Mouse (Mus musculus): Measurements from ENCODE around the gene Cux2.
A peak's percentile ranks its signal among the peaks of the same experiment; 100 is the strongest.

Gene Cux2

GRCm38 (mm10) chr5:122059060-122060017, 9.4 kb upstream of the Cux2 start:
- peak; percentile 88 for DNase-seq

DNA sequence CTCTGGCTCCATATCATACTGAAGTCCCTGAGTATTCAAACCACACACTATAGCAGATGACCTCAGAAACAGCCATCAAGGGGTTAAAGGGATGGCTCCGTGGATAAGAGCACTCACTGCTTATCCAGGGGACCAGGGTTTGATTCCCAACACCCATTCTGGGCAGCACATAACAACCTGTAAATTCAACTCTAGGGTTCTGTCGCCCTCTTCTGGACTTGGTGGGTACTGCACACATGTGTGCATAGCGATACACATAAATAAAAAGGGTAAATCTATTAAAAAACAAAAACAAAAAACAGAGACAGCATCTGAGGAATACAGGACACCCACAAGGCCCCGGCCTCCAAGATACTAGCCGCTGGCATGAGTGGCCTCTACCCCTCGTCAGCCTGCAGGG, 7.7 kb upstream of the Cux2 start:
- DNase-seq = no peak

GRCm38 (mm10) chr5:122056557-122056956, 6.7 kb upstream of the Cux2 start:
- DNase-seq = no peak

DNA sequence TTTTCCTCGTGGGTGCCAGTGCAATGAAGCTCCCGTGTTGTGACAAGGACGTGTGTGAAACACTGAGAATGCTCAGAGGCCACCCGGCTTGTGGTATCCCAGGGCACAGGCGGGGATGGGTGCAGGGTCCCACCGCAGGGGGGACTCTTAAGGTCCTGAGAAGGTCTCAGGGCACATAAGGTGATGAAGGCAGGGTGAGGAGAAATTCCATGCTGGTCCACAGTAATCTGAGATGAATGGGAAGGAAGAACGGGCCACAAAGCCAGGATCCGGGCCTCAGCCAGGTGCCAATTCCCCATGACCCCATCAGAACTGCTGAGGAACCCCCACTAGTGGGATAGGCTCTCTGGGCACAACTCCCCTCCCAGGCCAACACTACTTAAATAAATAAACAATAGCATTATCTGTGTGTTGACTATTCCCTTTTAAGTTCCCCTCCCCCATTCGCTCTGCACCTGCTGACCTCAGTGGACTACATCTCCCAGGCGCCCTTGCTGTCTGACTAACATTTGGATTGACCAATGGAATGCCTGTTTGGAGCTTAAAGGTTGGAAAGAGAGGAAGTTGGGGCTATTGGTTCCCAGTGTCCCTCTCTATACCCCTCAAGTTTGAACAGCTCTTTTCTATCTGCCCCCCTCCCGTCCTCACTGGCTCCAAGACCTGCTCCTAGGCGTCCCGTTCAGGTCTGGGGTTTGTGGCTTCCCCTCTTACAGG, 4.4 kb upstream of the Cux2 start:
- DNase-seq = peak; percentile 81

DNA sequence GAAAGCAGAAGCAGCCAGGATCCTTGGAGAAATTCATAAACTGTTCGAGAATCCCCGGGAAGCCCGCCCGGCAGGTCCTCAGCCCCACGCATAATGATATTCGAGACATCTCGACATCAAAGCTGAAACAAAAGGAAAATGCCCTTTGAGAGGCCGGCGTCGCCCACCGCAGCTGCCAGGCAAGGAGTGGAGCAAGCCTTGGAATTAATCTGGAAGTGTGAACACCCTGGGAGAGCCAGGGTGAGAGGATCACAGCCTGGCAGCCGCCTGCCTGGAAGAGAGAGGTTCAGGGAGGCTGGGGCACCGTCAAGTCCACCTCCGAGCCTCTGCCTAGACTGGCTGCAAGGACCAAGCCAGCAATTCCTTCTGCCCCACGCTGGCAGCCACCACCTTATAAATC, 3.7 kb upstream of the Cux2 start:
- no peak for DNase-seq

DNA sequence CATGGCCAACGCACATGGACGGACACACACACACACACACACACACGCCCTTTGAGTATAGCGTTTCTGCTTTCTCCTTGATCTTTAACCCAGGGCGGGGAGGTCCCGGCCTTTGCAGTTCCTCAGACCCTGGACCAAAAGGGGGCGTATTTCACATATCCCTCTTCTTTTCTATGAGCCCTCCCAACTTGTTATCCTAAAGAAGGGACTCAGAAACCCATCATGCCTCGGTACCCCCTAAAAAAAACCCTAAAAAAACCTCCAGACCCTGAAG, 867 bp upstream of the Cux2 start:
- peak; percentile 39 for DNase-seq

GRCm38 (mm10) chr5:122049664-122050016, 262 bp downstream of the Cux2 start:
- no peak for DNase-seq

DNA sequence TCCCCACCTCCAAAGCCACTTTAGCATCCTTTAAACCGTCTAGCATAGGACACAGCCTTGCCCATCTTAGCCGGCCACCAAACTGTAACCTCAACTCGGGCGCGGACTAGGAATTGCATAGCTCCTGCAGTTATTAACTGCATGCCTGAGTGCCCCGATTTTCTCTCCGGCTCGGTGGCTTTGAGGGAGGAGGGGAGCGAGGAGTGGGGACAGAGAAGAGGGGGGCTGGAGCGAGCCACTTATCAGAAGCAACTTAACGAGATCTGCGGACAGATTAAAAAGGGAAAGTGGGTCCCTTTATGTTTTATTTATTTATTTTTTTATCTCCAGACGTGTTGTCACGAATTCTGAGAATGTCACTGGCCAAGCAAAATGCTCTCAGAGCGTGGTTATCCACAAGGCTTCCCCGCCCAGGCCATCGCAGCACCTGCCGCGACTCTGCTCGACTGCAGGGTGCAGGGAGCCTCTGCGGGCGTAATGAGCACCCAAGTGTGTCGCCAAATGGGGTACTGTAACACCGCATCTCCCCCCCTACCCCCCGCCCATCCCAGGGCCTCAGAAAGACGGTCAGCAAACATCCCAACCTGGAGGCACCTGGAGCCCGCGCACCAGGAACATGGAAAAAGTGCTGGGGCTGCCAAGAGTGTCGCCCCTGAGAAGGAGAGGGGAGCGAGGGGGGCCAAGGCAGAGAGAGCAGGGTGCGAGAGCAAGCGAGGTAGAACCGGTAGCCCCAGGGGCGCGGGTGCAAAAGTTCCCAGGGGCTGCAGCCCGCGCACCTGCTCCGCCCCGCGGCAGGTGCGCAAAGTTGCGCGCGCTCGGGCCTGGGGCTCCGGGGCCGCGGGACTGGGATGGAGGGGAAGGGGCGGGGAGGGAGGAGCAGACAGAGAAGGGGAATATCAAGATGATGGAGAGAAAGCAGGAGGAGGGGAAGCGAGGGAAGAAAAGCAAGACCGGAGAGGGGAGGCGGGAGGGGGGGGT, 927 bp downstream of the Cux2 start:
- DNase-seq = peak; percentile 67

GRCm38 (mm10) chr5:122048252-122048651, 1.6 kb downstream of the Cux2 start:
- peak; percentile 38 for DNase-seq

DNA sequence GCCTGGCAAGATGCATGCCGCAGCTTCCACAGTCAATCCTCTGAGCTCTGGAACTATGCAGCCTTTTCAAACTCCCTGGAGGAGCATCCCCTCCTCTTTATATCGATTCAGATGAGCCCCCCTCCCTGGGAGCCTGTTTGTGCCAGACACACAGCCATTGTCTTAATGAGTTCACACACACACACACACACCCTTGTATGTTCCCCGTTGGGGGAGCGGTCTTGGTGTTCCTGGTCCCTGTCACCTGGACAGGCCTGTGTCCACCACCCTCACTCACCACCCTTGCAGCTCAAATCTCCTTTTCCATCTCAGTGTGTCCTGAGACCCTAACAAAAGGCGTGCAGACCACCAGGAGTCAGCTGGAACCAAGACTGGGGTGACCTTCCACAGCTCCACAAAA, 2.1 kb downstream of the Cux2 start:
- no peak for DNase-seq

GRCm38 (mm10) chr5:122043567-122043966, 6.3 kb downstream of the Cux2 start:
- DNase-seq = no peak

GRCm38 (mm10) chr5:122035278-122035677, 14.6 kb downstream of the Cux2 start:
- no peak for DNase-seq

DNA sequence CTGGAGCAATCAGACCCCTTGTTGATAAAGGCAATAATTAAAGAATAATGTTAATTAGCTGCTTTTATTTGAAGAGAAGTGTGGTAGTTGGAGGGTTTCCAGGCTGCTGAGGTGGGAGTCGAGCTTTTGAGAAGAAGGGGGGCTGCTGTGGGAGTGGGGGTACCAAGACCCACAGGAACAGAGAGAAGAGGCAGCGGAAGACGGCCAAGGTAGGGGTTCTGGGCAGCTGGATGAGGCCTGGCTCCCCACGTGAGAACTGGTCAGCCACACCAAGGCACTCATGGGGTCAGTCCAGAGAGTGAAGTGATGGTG, 16.8 kb downstream of the Cux2 start:
- no peak for DNase-seq

DNA sequence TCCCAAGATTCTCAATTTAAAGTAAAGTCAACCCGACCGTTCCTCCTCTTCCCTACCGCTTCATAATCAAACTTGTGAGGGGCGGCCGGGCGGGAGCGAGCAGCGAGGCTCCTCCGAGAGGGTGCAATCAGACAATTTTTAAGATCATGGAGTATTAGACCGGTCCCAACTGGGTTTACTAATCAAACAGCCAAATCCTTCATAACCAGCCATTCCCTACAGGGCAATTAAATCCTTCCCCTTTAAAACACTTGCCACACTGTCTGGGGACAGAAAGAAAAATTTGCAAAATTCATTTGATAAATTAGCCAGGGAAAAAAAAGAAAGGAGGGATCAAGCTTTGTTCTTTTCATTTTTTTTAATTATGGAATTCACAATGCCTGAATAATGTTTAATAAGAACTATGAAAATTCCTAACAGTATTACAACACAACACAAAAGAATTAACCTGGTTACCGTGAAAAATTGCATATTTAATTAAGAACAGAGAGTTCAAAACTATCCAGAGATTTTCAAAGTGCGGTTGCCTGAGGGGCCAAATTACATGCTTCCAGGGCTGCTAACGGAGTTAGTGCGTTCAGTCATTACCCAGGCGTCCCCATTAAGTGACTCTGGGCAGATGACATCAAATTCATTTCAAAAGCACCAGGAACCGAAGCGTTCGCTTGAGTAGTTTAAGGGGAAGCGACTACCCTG, 17.3 kb downstream of the Cux2 start:
- no peak for DNase-seq

DNA sequence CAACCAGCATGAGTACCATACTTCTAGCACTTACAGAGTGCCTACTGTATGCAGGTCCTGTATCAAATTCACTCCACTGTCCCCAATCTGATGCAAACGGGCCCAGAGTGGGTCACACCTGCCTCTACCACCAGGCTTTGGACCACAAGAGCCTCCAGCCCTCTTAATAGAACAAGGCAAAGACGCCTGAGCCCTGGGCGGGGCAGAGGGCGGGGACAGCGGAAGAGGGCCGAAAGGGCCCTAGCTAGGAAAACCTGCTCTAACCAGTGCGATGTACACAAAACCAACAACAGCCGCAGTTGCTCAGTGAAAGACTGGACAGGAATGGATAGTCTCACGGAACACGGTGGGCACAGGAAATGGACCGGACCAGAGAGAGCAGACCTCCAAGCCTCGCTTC, 18.8 kb downstream of the Cux2 start:
- DNase-seq = no peak

GRCm38 (mm10) chr5:122030640-122031039, 19.3 kb downstream of the Cux2 start:
- DNase-seq = no peak

- DNase-seq = no peak
Observed at GRCm38 (mm10) chr5:122026771-122027170, 23.1 kb downstream of the Cux2 start.

DNA sequence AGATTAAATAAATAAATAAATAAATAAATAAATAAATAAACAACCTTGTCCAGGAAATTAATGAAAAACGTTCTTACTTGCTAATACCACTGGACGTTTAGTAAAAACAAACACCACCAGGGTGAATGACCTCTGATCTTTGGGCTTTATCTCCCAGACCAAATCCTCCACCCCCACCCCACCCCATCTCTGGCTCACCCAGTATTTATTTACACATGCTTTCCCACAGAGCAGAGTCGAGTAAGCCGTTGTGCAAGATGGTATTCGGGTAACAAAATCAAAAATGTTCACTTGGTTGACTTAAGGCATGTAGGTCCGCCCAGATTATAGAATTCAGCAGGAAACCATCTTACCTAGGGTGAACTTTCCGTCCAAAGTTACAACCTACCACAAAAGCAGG, 23.6 kb downstream of the Cux2 start:
- DNase-seq = no peak

- no peak for DNase-seq
Observed at GRCm38 (mm10) chr5:122025117-122025516, 24.8 kb downstream of the Cux2 start.

GRCm38 (mm10) chr5:122019288-122019687, 30.6 kb downstream of the Cux2 start:
- no peak for DNase-seq

DNA sequence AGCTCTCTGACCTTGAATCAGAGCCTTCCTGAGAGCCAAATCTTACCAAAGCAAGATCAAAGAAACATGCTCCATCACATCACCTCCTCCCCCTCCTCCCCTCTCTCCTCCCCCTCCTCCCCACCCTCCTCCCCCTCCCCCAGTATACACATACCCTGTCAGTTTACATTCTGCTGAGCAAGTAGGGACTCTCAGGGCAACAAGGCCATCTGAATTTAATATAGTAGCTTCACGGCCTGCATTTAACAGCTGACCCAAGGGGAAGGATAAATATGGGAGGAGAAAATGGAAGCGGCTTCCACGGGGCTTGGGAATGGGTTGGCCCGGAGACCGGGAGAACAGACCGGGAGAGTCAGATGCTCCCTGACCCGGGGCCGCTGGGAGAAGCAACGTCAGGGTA, 32.1 kb downstream of the Cux2 start:
- no peak for DNase-seq

DNA sequence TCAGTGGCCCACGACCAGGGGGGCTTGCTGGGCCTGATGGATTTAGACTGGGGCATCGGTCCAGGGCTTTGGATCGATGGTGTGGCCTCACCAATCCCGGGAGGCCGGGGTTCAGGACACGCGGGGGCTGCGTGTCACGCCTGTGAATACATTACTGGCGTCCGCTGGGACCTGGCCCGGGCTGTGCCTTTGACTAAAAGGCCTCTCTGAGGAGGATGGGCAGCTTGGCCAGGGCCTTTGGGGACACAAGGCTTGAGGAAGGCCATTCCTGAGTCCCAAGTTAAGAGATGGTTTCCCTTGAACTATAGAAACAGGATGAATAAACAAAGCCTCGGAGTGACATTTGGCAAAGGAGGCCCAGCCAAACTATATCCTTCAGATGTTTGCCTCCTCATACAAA, 32.6 kb downstream of the Cux2 start:
- DNase-seq = peak; percentile 48

DNA sequence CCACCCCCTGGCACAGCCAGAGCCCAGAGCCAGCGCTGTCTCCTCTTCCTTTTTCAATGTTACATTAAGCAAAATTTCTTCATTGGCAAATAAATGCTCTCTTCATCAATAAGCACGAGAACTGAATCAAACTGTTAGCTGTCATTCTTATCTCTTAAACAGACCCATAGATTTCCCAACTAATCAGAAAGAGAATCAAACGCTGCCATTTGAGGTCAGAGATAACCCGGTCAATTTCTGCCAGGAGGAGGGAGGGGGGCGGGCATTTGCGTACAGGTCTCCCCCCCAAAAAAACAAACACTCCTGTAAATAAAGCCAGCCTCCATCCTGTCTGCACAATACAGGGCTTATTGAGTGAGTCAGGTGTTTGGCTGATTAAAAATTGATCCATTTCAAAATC, 33.2 kb downstream of the Cux2 start:
- no peak for DNase-seq

All from embryo, embryonic 11 days (tissue).